Mouse (Mus musculus): ENCODE data around the gene Dnajc30. TPM values are rescaled to one million over a fixed set of nuclear protein-coding genes. Genes with fewer than 3 reads are reported as not detected.
"Not testable (repeated sequence)": the region's sequence is repeated elsewhere in the genome, so short reads cannot be mapped to it uniquely, and the experiment has no call there.

The Dnajc30 gene
- total RNA-seq, 2 experiments from 2014 or later = 25.9 to 26.2 TPM

- DNase-seq; intact Hi-C loops (cut with DNase I): not testable (repeated sequence)
Measured at GRCm38 (mm10) chr5:135049268-135049667, 14.7 kb upstream of the Dnajc30 start.

GRCm38 (mm10) chr5:135053356-135053755 lies 10.6 kb upstream of the Dnajc30 start:
- no peak for DNase-seq
- intact Hi-C loops (cut with DNase I) = no loop called here

- intact Hi-C loops (cut with DNase I) = no loop called here
- no peak for DNase-seq
Measured at GRCm38 (mm10) chr5:135064382-135064766, 372 bp downstream of the Dnajc30 start.

- intact Hi-C loops (cut with DNase I); DNase-seq: not testable (repeated sequence)
Measured at GRCm38 (mm10) chr5:135064909-135065446, 976 bp downstream of the Dnajc30 start, which contains the start of gene Bud23. Gene Bud23 (minus strand): TSS chr5:135064959.

GRCm38 (mm10) chr5:135066008-135066407 lies 2.0 kb downstream of the Dnajc30 start:
- intact Hi-C loops (cut with DNase I) = no loop called here
- DNase-seq = no peak

- intact Hi-C loops (cut with DNase I) = loop anchor here (5.0 kb wide), 1 partner anchor 53 kb away; no protein-coding TSS in a partner anchor
Measured at GRCm38 (mm10) chr5:135070448-135070847, 6.4 kb downstream of the Dnajc30 start.

GRCm38 (mm10) chr5:135072061-135072460 lies 8.1 kb downstream of the Dnajc30 start:
- intact Hi-C loops (cut with DNase I) = loop anchor here (5.0 kb wide), 1 partner anchor 55 kb away; no protein-coding TSS in a partner anchor
- DNase-seq = no peak

More at GRCm38 (mm10) chr5:135070448-135070847, 6.4 kb downstream of the Dnajc30 start:
- DNase-seq = no peak

- DNase-seq = no peak
- intact Hi-C loops (cut with DNase I) = loop anchor here (5.0 kb wide), 1 partner anchor 55 kb away; no protein-coding TSS in a partner anchor
Measured at GRCm38 (mm10) chr5:135072720-135073119, 8.7 kb downstream of the Dnajc30 start.

GRCm38 (mm10) chr5:135073349-135074150 lies 9.5 kb downstream of the Dnajc30 start:
- DNase-seq = no peak

GRCm38 (mm10) chr5:135075655-135076054 lies 11.7 kb downstream of the Dnajc30 start:
- intact Hi-C loops (cut with DNase I) = no loop called here
- DNase-seq = no peak

More at GRCm38 (mm10) chr5:135073349-135074150, 9.5 kb downstream of the Dnajc30 start:
- intact Hi-C loops (cut with DNase I) = loop anchor here (5.0 kb wide), 1 partner anchor 56 kb away; no protein-coding TSS in a partner anchor

- intact Hi-C loops (cut with DNase I) = no loop called here
Measured at GRCm38 (mm10) chr5:135076368-135076767, 12.4 kb downstream of the Dnajc30 start.

GRCm38 (mm10) chr5:135076931-135077505 lies 13.0 kb downstream of the Dnajc30 start:
- intact Hi-C loops (cut with DNase I) = no loop called here
- peak; percentile 25 to 31 for DNase-seq

More at GRCm38 (mm10) chr5:135076368-135076767, 12.4 kb downstream of the Dnajc30 start:
- DNase-seq = no peak

GRCm38 (mm10) chr5:135077564-135078481 lies 13.8 kb downstream of the Dnajc30 start, which contains the start of gene Vps37d:
Gene Vps37d (minus strand): TSS chr5:135078266.
- intact Hi-C loops (cut with DNase I) = no loop called here
- peak; percentile 98 to 99 for DNase-seq

GRCm38 (mm10) chr5:135078482-135078810 lies 14.4 kb downstream of the Dnajc30 start:
- peak in 1 of 2 experiments; percentile 17 for DNase-seq
- intact Hi-C loops (cut with DNase I) = no loop called here

GRCm38 (mm10) chr5:135079578-135079977 lies 15.6 kb downstream of the Dnajc30 start:
- DNase-seq = no peak
- intact Hi-C loops (cut with DNase I) = no loop called here

- no peak for DNase-seq
- intact Hi-C loops (cut with DNase I) = no loop called here
Measured at GRCm38 (mm10) chr5:135080539-135080938, 16.5 kb downstream of the Dnajc30 start.

GRCm38 (mm10) chr5:135086871-135087270 lies 22.9 kb downstream of the Dnajc30 start:
- intact Hi-C loops (cut with DNase I) = no loop called here

GRCm38 (mm10) chr5:135089653-135090052 lies 25.7 kb downstream of the Dnajc30 start, which contains the start of gene Mlxipl:
Gene Mlxipl (plus strand): TSS chr5:135089890.
- DNase-seq = no peak
- intact Hi-C loops (cut with DNase I) = no loop called here

More at GRCm38 (mm10) chr5:135086871-135087270, 22.9 kb downstream of the Dnajc30 start:
- no peak for DNase-seq

- DNase-seq = no peak
- intact Hi-C loops (cut with DNase I) = loop anchor here (10.0 kb wide), 1 partner anchor 86 kb away; no protein-coding TSS in a partner anchor
Measured at GRCm38 (mm10) chr5:135100981-135101380, 37.0 kb downstream of the Dnajc30 start.

Measured in heart, postnatal 14 days (tissue).